8 mouse cellular contexts compared by ENCODE assay signal in the genomic region with DNA sequence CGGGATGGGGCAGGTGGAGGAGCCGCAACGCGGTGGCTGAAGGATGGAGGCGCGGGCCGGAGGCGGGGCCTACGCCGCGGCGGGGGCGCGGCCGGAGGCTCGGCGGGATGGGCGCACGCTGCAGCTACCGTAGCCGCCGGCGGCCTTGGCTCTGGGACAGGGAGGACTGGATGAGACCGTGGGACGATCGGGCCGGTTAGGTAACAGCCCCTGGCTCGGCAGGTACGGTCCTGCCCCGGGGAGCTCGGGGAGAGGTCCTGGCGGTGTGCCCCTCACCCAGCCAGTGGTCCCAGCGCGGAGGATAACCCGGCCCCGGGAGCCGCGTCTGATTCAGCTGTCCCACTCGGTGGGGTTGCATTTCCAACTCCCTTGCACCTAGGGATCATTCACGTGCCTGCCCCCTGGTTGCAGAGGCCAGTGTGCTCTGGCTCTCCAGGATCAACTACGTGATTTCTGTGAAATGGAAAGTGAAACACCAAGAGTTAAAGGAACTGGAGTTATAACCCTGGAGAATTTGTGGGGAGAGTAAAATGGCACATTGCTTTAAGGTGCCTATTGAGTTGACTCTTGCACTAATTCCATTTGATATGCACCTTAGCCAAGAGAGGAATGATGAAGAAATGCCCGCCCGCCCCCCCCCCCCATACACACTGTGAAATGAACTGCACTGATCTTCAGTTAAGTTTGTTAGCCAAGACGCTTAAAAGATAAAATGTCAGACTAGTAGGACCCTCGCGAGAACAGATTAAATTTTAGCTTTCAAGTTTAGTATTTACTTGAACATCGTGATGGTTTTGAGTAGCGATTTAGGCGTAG. TPM values are rescaled to one million over a fixed set of nuclear protein-coding genes. Genes with fewer than 3 reads are reported as not detected.
A peak's percentile ranks its signal among the peaks of the same experiment; 100 is the strongest.
DNase-seq lines count a peak whose midpoint lies in the region; ATAC-seq and TF ChIP-seq lines count a peak whose summit lies in the region.

No protein-coding gene starts in this region.

- peak overlapping the region; percentile 79 for H3K9ac ChIP-seq in forebrain, embryonic 14.5 days (ENCODE audit: low read length)
- H3K9ac ChIP-seq in lung, embryonic 14.5 days: peak overlapping the region; percentile 73

- WGBS in forebrain, embryonic 14.5 days: 1% methylated on average over 48 of the region's 49 CpGs
- under 1% methylated on average over 45 of the region's 49 CpGs for WGBS in lung, embryonic 14.5 days

- H3K4me1 ChIP-seq in G1E (ENCODE audit: insufficient read depth, low read depth, low read length): peaks cover 36% of the 10 kb centered on the region
- H3K4me1 ChIP-seq in forebrain, embryonic 14.5 days (ENCODE audit: control insufficient read depth, insufficient read depth, low read length): 0 out of 2 replicates have a peak, but pooled peaks cover 4% of the 10 kb centered on the region
- peaks cover 3% of the 10 kb centered on the region; the same call in 1 of the 2 replicates for H3K4me1 ChIP-seq in lung, embryonic 14.5 days (ENCODE audit: insufficient read depth)

- intact Hi-C loops in heart, postnatal 25 days (cut with DNase I): loop anchor here (5.0 kb wide), 2 partner anchors 36 to 76 kb away; no protein-coding TSS in a partner anchor

- H3K9me3 ChIP-seq in G1E (replicated peaks): no peaks in the 10 kb centered on the region
- no peaks in the 10 kb centered on the region for H3K9me3 ChIP-seq in forebrain, embryonic 14.5 days (replicated peaks; ENCODE audit: control insufficient read depth, low read length)
- no peaks in the 10 kb centered on the region for H3K9me3 ChIP-seq in lung, embryonic 14.5 days (ENCODE audit: low read depth, low read length)

- H3K4me2 ChIP-seq in forebrain, embryonic 14.5 days (ENCODE audit: low read length): peak overlapping the region; percentile 74
- H3K4me2 ChIP-seq in lung, embryonic 14.5 days: peak overlapping the region; percentile 70

- TF ChIP-seq CTCF in G1E (IDR thresholded peaks at IDR 0.05; ENCODE audit: low read depth, low read length): no peak
- TF ChIP-seq CTCF in layer of hippocampus, adult 2 months (conservative IDR thresholded peaks at IDR 0.05): peak; percentile 32
- TF ChIP-seq CTCF in lung, embryonic 14.5 days (IDR thresholded peaks at IDR 0.05; ENCODE audit: low read depth): peak; percentile 39

- peak overlapping the region; percentile 95 for H3K27ac ChIP-seq in forebrain, embryonic 14.5 days (ENCODE audit: low read depth, low read length)
- H3K27ac ChIP-seq in layer of hippocampus, adult 2 months: peak overlapping the region; percentile 97
- peak overlapping the region; percentile 99 for H3K27ac ChIP-seq in lung, embryonic 14.5 days (ENCODE audit: low read depth)

- peak; percentile 85 for DNase-seq in G1E (ENCODE audit: low spot score)
- peak; percentile 84 for DNase-seq in cerebellum, adult 11 months
- peak; percentile 67 for DNase-seq in forebrain, embryonic 14.5 days (ENCODE audit: low spot score)
- peak; percentile 47 for DNase-seq in heart, postnatal 25 days (ENCODE audit: low spot score)
- peak; percentile 44 to 51 for DNase-seq in layer of hippocampus, adult 2 months (ENCODE audit: low spot score in 2 of 2)
- peak; percentile 79 for DNase-seq in lung, embryonic 14.5 days
- peak; percentile 34 for DNase-seq in ovary, postnatal 10 days (ENCODE audit: low spot score)
- DNase-seq in thymus, postnatal 36 days: peak; percentile 73 to 80

- peaks cover 4% of the 10 kb centered on the region for H3K27me3 ChIP-seq in G1E (ENCODE audit: insufficient read depth, low read length)
- H3K27me3 ChIP-seq in forebrain, embryonic 14.5 days (replicated peaks; ENCODE audit: control insufficient read depth, insufficient read depth, low read length): no peaks in the 10 kb centered on the region
- no peaks in the 10 kb centered on the region for H3K27me3 ChIP-seq in lung, embryonic 14.5 days (ENCODE audit: insufficient read depth, low read length)

- H3K4me3 ChIP-seq in G1E (ENCODE audit: low read depth, low read length): peak overlapping the region; percentile 92
- H3K4me3 ChIP-seq in forebrain, embryonic 14.5 days (ENCODE audit: low read depth, low read length): peak overlapping the region; percentile 82
- peak overlapping the region; percentile 97 for H3K4me3 ChIP-seq in layer of hippocampus, adult 2 months
- peak overlapping the region; percentile 80 for H3K4me3 ChIP-seq in lung, embryonic 14.5 days (ENCODE audit: low read depth, low read length)

- peaks cover 35% of the 10 kb centered on the region for H3K36me3 ChIP-seq in G1E (replicated peaks)
- no peaks in the 10 kb centered on the region for H3K36me3 ChIP-seq in forebrain, embryonic 14.5 days (ENCODE audit: control insufficient read depth, insufficient read depth, low read length)
- peaks cover 5% of the 10 kb centered on the region for H3K36me3 ChIP-seq in lung, embryonic 14.5 days (ENCODE audit: insufficient read depth)

- ATAC-seq in G1E (ENCODE audit: extremely low read depth, insufficient number of reproducible peaks, low FRiP score, poor library complexity, severe bottlenecking): no peak
- peak; percentile 84 for ATAC-seq in forebrain, embryonic 14.5 days
- ATAC-seq in lung, embryonic 14.5 days (ENCODE audit: insufficient read depth): peak; percentile 83

RNA-seq across cellular contexts. Expression of gene Nampt, which starts 1.6 kb away (rescaled TPM):
- total RNA-seq in G1E (2014; fragmentation: Nextera tagmentation) (56.6 and 61.6 TPM in 2 replicates), G1E (2017) (108 and 116 TPM in 2 replicates)
- polyA plus RNA-seq in G1E (2012): 31.0 and 33.4 TPM in 2 replicates
- polyA plus RNA-seq in forebrain, embryonic 14.5 days (2014; fragmentation: Nextera tagmentation; extraction: Ambion mirVana): 39.4 and 44.3 TPM in 2 replicates
- total RNA-seq in heart, postnatal 25 days (2021): 10 to 100 TPM; 88.4 to 94.6 TPM
- 10 to 100 TPM; 41.3 to 42.9 TPM for total RNA-seq in layer of hippocampus, adult 2 months (2021)
- 31.7 and 33.7 TPM in 2 replicates for polyA plus RNA-seq in lung, embryonic 14.5 days (2014; fragmentation: Nextera tagmentation; extraction: Ambion mirVana)

Comparison
In these comparisons a context has a peak if more than half of its experiments do, and no peak if none do; other contexts are left out.
1. DNase-seq: peak in every context shown above with its lines; median percentile 85 in G1E; 84 in cerebellum, adult 11 months; 79 in lung, embryonic 14.5 days; 76 in thymus, postnatal 36 days; 67 in forebrain, embryonic 14.5 days; 48 in layer of hippocampus, adult 2 months; 47 in heart, postnatal 25 days; 34 in ovary, postnatal 10 days.